Mouse (Mus musculus): ENCODE data around the gene Scn8a. TPM values are rescaled to one million over a fixed set of nuclear protein-coding genes. Genes with fewer than 3 reads are reported as not detected.

Gene Scn8a
- polyA plus RNA-seq, 1 experiment from 2014 or later, result 12.7 TPM

GRCm38 (mm10) chr15:100918046-100918445 lies 48.4 kb downstream of the Scn8a start:
- Histone ChIP-seq H3K4me2 (ENCODE audit: low read depth) (no peak overlapping the region), H3K27me3 (ENCODE audit: control insufficient read depth, insufficient read depth, low read length) (no peaks in the 10 kb centered on the region), H3K4me3 (ENCODE audit: low read depth, low read length) (no peak overlapping the region), H3K27ac (ENCODE audit: low read depth, low read length) (no peak overlapping the region), H3K9me3 (ENCODE audit: control insufficient read depth, low read length) (no peaks in the 10 kb centered on the region), H3K9ac (ENCODE audit: low read length) (no peak overlapping the region), H3K36me3 (ENCODE audit: control insufficient read depth, insufficient read depth, low read length) (no peaks in the 10 kb centered on the region), H3K4me1 (ENCODE audit: control insufficient read depth, insufficient read depth, low read length) (peaks cover 4% of the 10 kb centered on the region; the same call in 1 of the 2 replicates)
- DNase-seq (ENCODE audit: low spot score), result no peak
- WGBS, result 55% methylated on average over 4 of the region's 4 CpGs
- no peak for ATAC-seq (ENCODE audit: insufficient read depth, low FRiP score, low TSS enrichment)

GRCm38 (mm10) chr15:100922210-100922609 lies 52.6 kb downstream of the Scn8a start:
- H3K36me3 ChIP-seq (ENCODE audit: control insufficient read depth, insufficient read depth, low read length), result no peaks in the 10 kb centered on the region
- no peaks in the 10 kb centered on the region for H3K27me3 ChIP-seq (ENCODE audit: control insufficient read depth, insufficient read depth, low read length)
- H3K9me3 ChIP-seq (ENCODE audit: control insufficient read depth, low read length), result no peaks in the 10 kb centered on the region
- 92% methylated on average over 11 of the region's 11 CpGs for WGBS
- no peak overlapping the region for H3K9ac ChIP-seq (ENCODE audit: low read length)
- no peak for DNase-seq (ENCODE audit: low spot score)
- H3K4me3 ChIP-seq (ENCODE audit: low read depth, low read length), result no peak overlapping the region
- no peak overlapping the region for H3K4me2 ChIP-seq (ENCODE audit: low read depth)
- no peak for ATAC-seq (ENCODE audit: insufficient read depth, low FRiP score, low TSS enrichment)
- peaks cover 3% of the 10 kb centered on the region; the same call in 1 of the 2 replicates for H3K4me1 ChIP-seq (ENCODE audit: control insufficient read depth, insufficient read depth, low read length)
- no peak overlapping the region for H3K27ac ChIP-seq (ENCODE audit: low read depth, low read length)

- Histone ChIP-seq H3K27ac (ENCODE audit: low read depth, low read length) (no peak overlapping the region), H3K4me2 (ENCODE audit: low read depth) (no peak overlapping the region), H3K9me3 (ENCODE audit: control insufficient read depth, low read length) (no peaks in the 10 kb centered on the region), H3K9ac (ENCODE audit: low read length) (no peak overlapping the region), H3K36me3 (ENCODE audit: control insufficient read depth, insufficient read depth, low read length) (no peaks in the 10 kb centered on the region), H3K4me3 (ENCODE audit: low read depth, low read length) (no peak overlapping the region), H3K4me1 (ENCODE audit: control insufficient read depth, insufficient read depth, low read length) (peaks cover 3% of the 10 kb centered on the region; the same call in 1 of the 2 replicates), H3K27me3 (ENCODE audit: control insufficient read depth, insufficient read depth, low read length) (no peaks in the 10 kb centered on the region)
- ATAC-seq (ENCODE audit: insufficient read depth, low FRiP score, low TSS enrichment) (no peak), DNase-seq (ENCODE audit: low spot score) (peak; percentile 45)
- 18% methylated on average over 19 of the region's 19 CpGs for WGBS
Measured at GRCm38 (mm10) chr15:100923476-100923875, 53.8 kb downstream of the Scn8a start.

GRCm38 (mm10) chr15:100924941-100925340 lies 55.3 kb downstream of the Scn8a start:
- Histone ChIP-seq H3K9me3 (ENCODE audit: control insufficient read depth, low read length) (no peaks in the 10 kb centered on the region), H3K4me1 (ENCODE audit: control insufficient read depth, insufficient read depth, low read length) (peaks cover 3% of the 10 kb centered on the region; the same call in 1 of the 2 replicates), H3K9ac (ENCODE audit: low read length) (no peak overlapping the region), H3K4me2 (ENCODE audit: low read depth) (no peak overlapping the region), H3K36me3 (ENCODE audit: control insufficient read depth, insufficient read depth, low read length) (no peaks in the 10 kb centered on the region), H3K27me3 (ENCODE audit: control insufficient read depth, insufficient read depth, low read length) (no peaks in the 10 kb centered on the region), H3K27ac (ENCODE audit: low read depth, low read length) (no peak overlapping the region), H3K4me3 (ENCODE audit: low read depth, low read length) (no peak overlapping the region)
- DNase-seq (ENCODE audit: low spot score) (no peak), ATAC-seq (ENCODE audit: insufficient read depth, low FRiP score, low TSS enrichment) (no peak)
- WGBS, result 74% methylated on average over 10 of the region's 10 CpGs

- 64% methylated on average over 3 of the region's 3 CpGs for WGBS
- Histone ChIP-seq H3K9me3 (ENCODE audit: control insufficient read depth, low read length) (no peaks in the 10 kb centered on the region), H3K27me3 (ENCODE audit: control insufficient read depth, insufficient read depth, low read length) (no peaks in the 10 kb centered on the region), H3K36me3 (ENCODE audit: control insufficient read depth, insufficient read depth, low read length) (no peaks in the 10 kb centered on the region), H3K4me3 (ENCODE audit: low read depth, low read length) (no peak overlapping the region), H3K9ac (ENCODE audit: low read length) (no peak overlapping the region), H3K27ac (ENCODE audit: low read depth, low read length) (no peak overlapping the region), H3K4me1 (ENCODE audit: control insufficient read depth, insufficient read depth, low read length) (no peaks in the 10 kb centered on the region), H3K4me2 (ENCODE audit: low read depth) (no peak overlapping the region)
- ATAC-seq (ENCODE audit: insufficient read depth, low FRiP score, low TSS enrichment), result no peak
- no peak for DNase-seq (ENCODE audit: low spot score)
Measured at GRCm38 (mm10) chr15:100930477-100930876, 60.8 kb downstream of the Scn8a start.

- no peak overlapping the region; the same call in 1 of the 2 replicates for H3K27ac ChIP-seq (ENCODE audit: low read depth, low read length)
- H3K36me3 ChIP-seq (ENCODE audit: control insufficient read depth, insufficient read depth, low read length), result no peaks in the 10 kb centered on the region
- DNase-seq (ENCODE audit: low spot score) (peak; percentile 48), ATAC-seq (ENCODE audit: insufficient read depth, low FRiP score, low TSS enrichment) (no peak)
- no peaks in the 10 kb centered on the region for H3K27me3 ChIP-seq (ENCODE audit: control insufficient read depth, insufficient read depth, low read length)
- 0 out of 2 replicates have a peak overlapping the region, but pooled peaks have one; percentile 7 for H3K4me2 ChIP-seq (ENCODE audit: low read depth)
- peaks cover 7% of the 10 kb centered on the region for H3K4me1 ChIP-seq (ENCODE audit: control insufficient read depth, insufficient read depth, low read length)
- no peak overlapping the region for H3K4me3 ChIP-seq (ENCODE audit: low read depth, low read length)
- H3K9me3 ChIP-seq (ENCODE audit: control insufficient read depth, low read length), result no peaks in the 10 kb centered on the region
- WGBS, result 52% methylated on average over 24 of the region's 24 CpGs
- no peak overlapping the region for H3K9ac ChIP-seq (ENCODE audit: low read length)
Measured at GRCm38 (mm10) chr15:100936176-100936575, 66.5 kb downstream of the Scn8a start.

GRCm38 (mm10) chr15:100948383-100948782 lies 78.7 kb downstream of the Scn8a start:
- H3K9ac ChIP-seq (ENCODE audit: low read length), result no peak overlapping the region
- no peaks in the 10 kb centered on the region for H3K9me3 ChIP-seq (ENCODE audit: control insufficient read depth, low read length)
- H3K27me3 ChIP-seq (ENCODE audit: control insufficient read depth, insufficient read depth, low read length), result no peaks in the 10 kb centered on the region
- H3K4me1 ChIP-seq (ENCODE audit: control insufficient read depth, insufficient read depth, low read length), result peaks cover 5% of the 10 kb centered on the region; the same call in 1 of the 2 replicates
- H3K4me3 ChIP-seq (ENCODE audit: low read depth, low read length), result no peak overlapping the region
- DNase-seq (ENCODE audit: low spot score) (no peak), ATAC-seq (ENCODE audit: insufficient read depth, low FRiP score, low TSS enrichment) (no peak)
- H3K27ac ChIP-seq (ENCODE audit: low read depth, low read length), result no peak overlapping the region
- no peak overlapping the region for H3K4me2 ChIP-seq (ENCODE audit: low read depth)
- H3K36me3 ChIP-seq (ENCODE audit: control insufficient read depth, insufficient read depth, low read length), result no peaks in the 10 kb centered on the region
- 89% methylated on average over 13 of the region's 13 CpGs for WGBS

- Histone ChIP-seq H3K4me3 (ENCODE audit: low read depth, low read length) (no peak overlapping the region), H3K27ac (ENCODE audit: low read depth, low read length) (no peak overlapping the region), H3K9ac (ENCODE audit: low read length) (no peak overlapping the region), H3K4me1 (ENCODE audit: control insufficient read depth, insufficient read depth, low read length) (peaks cover 5% of the 10 kb centered on the region; the same call in 1 of the 2 replicates), H3K4me2 (ENCODE audit: low read depth) (no peak overlapping the region), H3K27me3 (ENCODE audit: control insufficient read depth, insufficient read depth, low read length) (no peaks in the 10 kb centered on the region), H3K9me3 (ENCODE audit: control insufficient read depth, low read length) (no peaks in the 10 kb centered on the region), H3K36me3 (ENCODE audit: control insufficient read depth, insufficient read depth, low read length) (no peaks in the 10 kb centered on the region)
- 91% methylated on average over 4 of the region's 4 CpGs for WGBS
- DNase-seq (ENCODE audit: low spot score) (no peak), ATAC-seq (ENCODE audit: insufficient read depth, low FRiP score, low TSS enrichment) (no peak)
Measured at GRCm38 (mm10) chr15:100949169-100949568, 79.5 kb downstream of the Scn8a start.

- no peak for ATAC-seq (ENCODE audit: insufficient read depth, low FRiP score, low TSS enrichment)
- Histone ChIP-seq H3K27ac (ENCODE audit: low read depth, low read length) (no peak overlapping the region), H3K4me1 (ENCODE audit: control insufficient read depth, insufficient read depth, low read length) (peaks cover 5% of the 10 kb centered on the region; the same call in 1 of the 2 replicates), H3K9me3 (ENCODE audit: control insufficient read depth, low read length) (no peaks in the 10 kb centered on the region), H3K4me3 (ENCODE audit: low read depth, low read length) (no peak overlapping the region), H3K4me2 (ENCODE audit: low read depth) (no peak overlapping the region), H3K9ac (ENCODE audit: low read length) (no peak overlapping the region), H3K27me3 (ENCODE audit: control insufficient read depth, insufficient read depth, low read length) (no peaks in the 10 kb centered on the region), H3K36me3 (ENCODE audit: control insufficient read depth, insufficient read depth, low read length) (no peaks in the 10 kb centered on the region)
- whole genome bisulfite sequencing, result 80% methylated on average over 10 of the region's 10 CpGs
- DNase-seq (ENCODE audit: low spot score), result no peak
Measured at GRCm38 (mm10) chr15:100951491-100951890, 81.8 kb downstream of the Scn8a start.

Data from neural tube, embryonic 11.5 days (tissue).